12 mouse cellular contexts compared by ENCODE assay signal in the genomic region with DNA sequence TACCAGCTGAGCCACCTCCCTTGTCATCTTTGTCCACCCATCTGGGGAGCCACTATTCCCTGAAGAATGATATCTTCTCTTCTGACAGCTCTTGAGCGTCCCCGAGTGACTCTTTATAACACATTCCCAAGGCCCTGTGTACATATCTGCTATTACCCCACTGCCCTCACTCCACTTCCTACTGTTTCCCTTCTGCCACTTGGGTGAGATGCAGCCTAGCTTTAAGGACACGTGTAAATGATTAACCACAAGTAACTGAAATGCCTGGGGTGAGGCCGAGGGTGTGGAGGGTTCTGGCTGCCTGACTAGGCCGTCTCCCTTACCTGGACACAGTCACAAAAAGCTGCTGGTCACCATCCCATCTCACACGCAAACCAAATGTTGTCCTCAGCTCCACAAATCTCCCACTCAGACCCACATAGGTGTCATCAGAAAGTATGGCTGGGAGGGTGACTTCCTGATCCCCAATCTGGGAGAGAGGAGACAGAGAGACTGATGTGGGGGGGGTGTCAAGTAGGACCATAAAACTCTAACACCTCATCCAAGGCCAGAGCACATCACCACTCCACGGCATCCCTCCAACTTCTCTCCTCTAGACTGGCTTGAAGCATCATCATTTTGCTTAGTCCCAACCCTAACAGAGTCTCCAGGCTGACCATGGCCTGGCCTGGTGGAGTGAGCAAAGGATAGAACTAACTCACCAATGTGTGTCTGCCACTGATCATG. TPM values are rescaled to one million over a fixed set of nuclear protein-coding genes. Genes with fewer than 3 reads are reported as not detected.
DNase-seq lines count a peak whose midpoint lies in the region; ATAC-seq and TF ChIP-seq lines count a peak whose summit lies in the region.
"Had no signal": no experiment of that assay in that cellular context is flagged by ENCODE, and none has a peak within 500 bp of the region (broad histone marks: within the 10 kb centered on the region; RNA-seq: fewer than 3 reads in every experiment).

No protein-coding gene starts in this region.

- peak; percentile 68 for TF ChIP-seq CTCF in Patski (IDR thresholded peaks at IDR 0.05)

- H3K9ac ChIP-seq in liver, embryonic 12.5 days, result no peak overlapping the region

- H3K4me1 ChIP-seq in liver, embryonic 12.5 days, result no peaks in the 10 kb centered on the region
- H3K4me1 ChIP-seq in forebrain, embryonic 10.5 days, result no peaks in the 10 kb centered on the region

- no peaks in the 10 kb centered on the region for H3K27me3 ChIP-seq in Patski
- H3K27me3 ChIP-seq in liver, embryonic 12.5 days (replicated peaks), result no peaks in the 10 kb centered on the region
- no peaks in the 10 kb centered on the region for H3K27me3 ChIP-seq in forebrain, embryonic 10.5 days (ENCODE audit: poor library complexity, severe bottlenecking)

- H3K36me3 ChIP-seq in liver, embryonic 12.5 days, result no peaks in the 10 kb centered on the region
- no peaks in the 10 kb centered on the region for H3K36me3 ChIP-seq in forebrain, embryonic 10.5 days (replicated peaks)

- H3K4me3 ChIP-seq in liver, embryonic 12.5 days, result no peak overlapping the region
- no peak overlapping the region for H3K4me3 ChIP-seq in forebrain, embryonic 10.5 days
- H3K4me3 ChIP-seq: myocyte had no signal

- 41% methylated on average over 7 of the region's 7 CpGs for WGBS in liver, embryonic 12.5 days (ENCODE audit: insufficient replicate concordance)
- WGBS in forebrain, embryonic 10.5 days, result 72% methylated on average over 7 of the region's 7 CpGs

- DNase-seq in Patski (ENCODE audit: low read depth, low spot score), result peak; percentile 24
- DNase-seq in kidney, adult 8-10 months, result peak; percentile 46 to 73
- peak; percentile 81 for DNase-seq in lung, postnatal 25 days (ENCODE audit: low spot score)
- no peak for DNase-seq in testis, postnatal 14 days (ENCODE audit: low spot score)
- no peak for DNase-seq in heart, postnatal 36 days
- DNase-seq in forebrain, embryonic 10.5 days (ENCODE audit: extremely low spot score, low spot score), result no peak
- DNase-seq in right cerebral cortex, postnatal 4 days, result no peak
- DNase-seq: gastrocnemius, postnatal 10 days; heart, postnatal 10 days had no signal

- no peak overlapping the region for H3K4me2 ChIP-seq in liver, embryonic 12.5 days

- in situ Hi-C loops in Patski (cut with MboI; ENCODE audit: low pct_unique_long_range_greater_than_20kb), result loop anchor here (5.0 kb wide), 1 partner anchor 124 kb away; a partner anchor contains a TSS

- no peak for ATAC-seq in Patski
- peak; percentile 51 for ATAC-seq in liver, embryonic 12.5 days

- H3K27ac ChIP-seq in liver, embryonic 12.5 days, result no peak overlapping the region
- H3K27ac ChIP-seq in forebrain, embryonic 10.5 days, result no peak overlapping the region
- H3K27ac ChIP-seq: macrophage had no signal

- POLR2A ChIA-PET in Patski (lab: Charles Lee), result interaction anchor here (0.8 kb wide), 1 partner anchor 40 kb away, joined by 3 read pairs; no protein-coding TSS in a partner anchor

- intact Hi-C loops in heart, postnatal 36 days (cut with DNase I), result no loop called here

- no peaks in the 10 kb centered on the region for H3K9me3 ChIP-seq in liver, embryonic 12.5 days (replicated peaks)
- no peaks in the 10 kb centered on the region; the same call in 1 of the 2 replicates for H3K9me3 ChIP-seq in forebrain, embryonic 10.5 days

- CTCF ChIA-PET in Patski (lab: Charles Lee), result interaction anchor here (0.8 to 2.4 kb wide), 7 partner anchors 11 to 62 kb away, joined by 3 to 9 read pairs (median 3); a partner anchor contains a TSS

RNA-seq across cellular contexts. Expression of a gene that starts 20.8 kb away (rescaled TPM):
- 7.9 TPM for polyA plus RNA-seq in Patski (2021)
- polyA plus RNA-seq in liver, embryonic 12.5 days (2016; fragmentation: Nextera tagmentation; extraction: Ambion mirVana), result 0.29 and 0.31 TPM in 2 replicates
- total RNA-seq in heart, postnatal 36 days (2021), result not detected
- polyA plus RNA-seq in forebrain, embryonic 10.5 days (2016; fragmentation: Nextera tagmentation; extraction: Ambion mirVana), result 0.10 and 0.12 TPM in 2 replicates
- polyA plus RNA-seq: macrophage had no signal

RNA-seq across cellular contexts. Expression of a gene that starts 46.3 kb away (rescaled TPM):
- polyA plus RNA-seq in Patski (2021), result 43.2 TPM
- polyA plus RNA-seq in liver, embryonic 12.5 days (2016; fragmentation: Nextera tagmentation; extraction: Ambion mirVana), result 48.4 and 55.3 TPM in 2 replicates
- total RNA-seq in heart, postnatal 36 days (2021), result 10 to 100 TPM; 13.1 to 14.1 TPM
- polyA plus RNA-seq in forebrain, embryonic 10.5 days (2016; fragmentation: Nextera tagmentation; extraction: Ambion mirVana), result 56.1 and 59.4 TPM in 2 replicates

Comparison
In these comparisons a context has a peak if more than half of its experiments do, and no peak if none do; other contexts are left out.
1. DNase-seq: peak in Patski (single experiment), kidney, adult 8-10 months (2 of 2) and lung, postnatal 25 days (single experiment); none in testis, postnatal 14 days (single experiment), heart, postnatal 36 days (0 of 2), forebrain, embryonic 10.5 days (single experiment) and right cerebral cortex, postnatal 4 days (single experiment).